Mouse (Mus musculus) mouse trophoblast stem cell (cell line): ENCODE measurements around the gene Inpp5e.

ENCODE experiments used
- in situ Hi-C, 2 experiments: fragments of 300-500 bp; cut with MseI, MboI; formaldehyde crosslinking; loops; 2 replicates in 1 of 2; 3 replicates in 1 of 2; pipeline ENCODE4 v1.15.1; 2025

Inpp5e gene

DNA sequence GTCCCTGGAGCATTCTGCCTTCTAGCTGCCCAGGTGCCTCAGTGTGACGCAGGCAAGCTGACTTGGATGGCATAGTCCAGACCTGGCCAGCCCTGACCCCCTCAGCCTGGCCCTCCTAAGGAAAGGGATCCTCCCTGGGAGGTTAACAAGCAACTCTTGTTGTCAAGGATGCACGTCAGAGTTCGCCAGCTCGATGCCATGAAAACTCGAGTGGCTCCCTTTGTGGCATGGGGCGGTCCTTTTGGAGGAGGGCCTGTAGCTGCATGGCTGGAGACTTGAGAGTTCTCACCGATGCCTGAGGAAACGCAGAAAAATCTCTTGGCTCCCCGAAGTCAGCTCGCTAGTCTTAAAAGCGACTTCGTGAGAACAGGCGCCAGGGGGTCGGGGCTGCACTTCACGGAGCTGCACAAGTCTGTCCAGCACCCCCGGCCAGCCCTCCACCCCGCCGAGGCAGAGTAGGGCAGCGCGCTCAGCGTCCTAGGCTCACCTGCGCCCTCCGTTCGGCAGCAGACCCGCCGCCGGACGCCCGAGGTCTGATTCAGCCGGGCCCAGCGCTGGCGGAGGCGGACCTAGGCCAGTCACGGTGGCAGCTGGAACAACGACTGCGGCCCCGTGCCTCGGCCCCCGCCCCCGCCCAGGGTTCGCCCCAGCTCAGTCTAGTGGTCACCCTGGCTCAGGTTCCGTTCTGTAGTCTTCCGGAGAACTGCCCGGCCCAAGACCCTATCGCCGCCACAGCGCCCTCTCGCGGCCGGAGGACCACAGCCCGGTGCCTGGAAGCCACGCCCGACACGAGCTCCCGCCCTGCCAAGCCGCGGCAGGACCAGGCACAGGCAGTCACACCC is at the start of gene Inpp5e:
Inpp5e (minus strand) TSS at position 689 of the 842 bp plus-strand sequence.
- in situ Hi-C loops, result no loop called here

DNA sequence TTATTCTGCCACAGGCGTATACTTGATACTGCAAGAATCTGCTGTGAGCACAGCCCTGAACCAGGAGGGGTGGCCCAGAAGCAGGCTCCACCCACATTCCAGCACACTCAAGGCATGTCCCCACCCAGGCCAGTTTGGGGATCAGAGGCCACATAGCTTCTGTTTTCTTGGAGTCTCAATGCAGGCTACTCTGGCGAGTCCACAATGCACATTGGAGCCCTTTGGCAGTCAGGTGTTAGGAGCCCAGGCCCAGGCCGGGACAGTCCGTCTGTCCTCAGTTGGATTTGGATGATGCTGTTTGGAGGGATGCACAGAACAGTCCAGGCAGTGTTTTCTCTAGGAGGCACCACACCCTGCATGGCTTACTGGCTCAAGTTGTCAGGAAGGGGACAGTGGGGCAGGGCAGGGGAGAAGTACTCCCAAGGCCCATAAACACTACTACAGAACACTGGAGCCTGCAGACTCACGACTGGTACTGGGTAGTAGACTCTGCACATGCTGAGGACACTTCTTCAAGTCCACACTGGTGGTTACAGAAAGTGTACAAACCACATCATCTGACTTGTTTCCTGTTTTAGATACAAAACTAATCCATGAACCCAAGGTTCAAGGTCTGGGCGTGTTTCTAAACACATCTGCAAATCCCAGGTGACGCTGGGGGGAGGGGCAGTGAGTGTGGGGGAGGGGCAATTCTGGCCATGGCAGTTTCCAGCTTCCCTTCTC is 49.6 kb upstream of the Inpp5e start:
- in situ Hi-C loops, result no loop called here

DNA sequence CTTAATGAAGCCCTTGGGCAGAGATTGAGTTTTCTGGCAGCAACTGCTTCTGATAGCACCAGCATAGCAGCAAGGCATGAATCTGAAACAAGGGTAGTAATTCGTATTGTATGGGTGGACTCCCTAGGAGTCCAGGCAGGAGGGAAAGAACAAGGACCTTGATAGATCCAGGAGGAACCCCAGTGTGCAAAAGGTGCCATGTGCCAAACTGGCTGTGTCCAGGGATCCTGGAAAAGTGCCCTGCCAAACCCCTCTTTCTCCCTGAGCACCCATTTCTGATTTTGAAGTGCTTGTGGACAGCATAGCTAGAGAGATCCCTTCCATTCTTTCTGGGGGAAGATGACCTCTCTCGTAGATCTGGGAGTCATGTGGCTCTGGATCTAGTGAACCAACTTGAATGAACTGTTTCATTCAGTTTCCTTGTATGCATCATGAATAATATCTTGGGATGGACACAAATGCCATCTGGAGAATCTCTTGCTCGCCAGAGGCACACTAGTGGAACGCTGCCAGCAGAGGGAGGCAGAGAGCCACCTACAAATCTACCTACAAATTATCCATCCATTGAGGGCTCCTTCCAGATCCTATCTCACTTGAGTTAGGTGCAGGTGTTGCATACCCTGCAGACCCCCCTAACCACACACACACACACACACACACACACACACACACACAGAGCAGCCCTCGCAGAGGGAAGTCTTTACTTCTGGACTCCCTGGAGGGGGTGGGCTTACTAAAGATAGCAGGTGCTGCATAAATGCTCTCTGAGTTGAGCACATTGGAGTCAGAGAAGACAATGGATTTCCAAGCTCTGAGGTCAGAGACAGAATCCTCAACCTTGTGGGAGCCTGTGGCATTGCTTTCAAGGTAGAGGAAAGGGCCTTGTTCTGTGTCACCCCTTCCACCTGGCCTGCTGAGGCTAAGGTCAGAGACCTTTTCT is 40.4 kb upstream of the Inpp5e start:
- in situ Hi-C loops, result loop anchor here (5.0 kb wide), 2 partner anchors 48 to 113 kb away; no protein-coding TSS in a partner anchor

DNA sequence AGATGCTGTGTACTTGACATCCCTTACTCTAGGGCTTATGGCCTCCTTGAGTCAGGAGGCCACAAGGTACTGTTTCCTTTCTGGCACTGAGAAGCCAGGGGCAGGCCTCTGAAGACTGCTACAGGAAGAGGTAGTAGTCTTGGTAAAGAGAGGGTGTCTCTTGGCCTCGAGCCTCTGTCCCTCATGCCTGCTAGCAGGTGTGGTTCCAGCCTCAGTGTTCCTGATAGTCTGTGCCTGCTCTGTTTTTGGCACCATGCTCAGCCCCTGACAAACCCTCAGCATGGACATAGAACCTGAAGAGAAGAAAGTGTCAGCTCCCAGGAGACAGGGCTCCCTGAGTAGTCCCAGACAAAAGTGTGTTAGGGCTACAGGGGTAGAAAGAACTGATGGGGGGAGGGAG is 38.4 kb upstream of the Inpp5e start:
- in situ Hi-C loops, result loop anchor here (5.0 kb wide), 1 partner anchor 115 kb away; no protein-coding TSS in a partner anchor

DNA sequence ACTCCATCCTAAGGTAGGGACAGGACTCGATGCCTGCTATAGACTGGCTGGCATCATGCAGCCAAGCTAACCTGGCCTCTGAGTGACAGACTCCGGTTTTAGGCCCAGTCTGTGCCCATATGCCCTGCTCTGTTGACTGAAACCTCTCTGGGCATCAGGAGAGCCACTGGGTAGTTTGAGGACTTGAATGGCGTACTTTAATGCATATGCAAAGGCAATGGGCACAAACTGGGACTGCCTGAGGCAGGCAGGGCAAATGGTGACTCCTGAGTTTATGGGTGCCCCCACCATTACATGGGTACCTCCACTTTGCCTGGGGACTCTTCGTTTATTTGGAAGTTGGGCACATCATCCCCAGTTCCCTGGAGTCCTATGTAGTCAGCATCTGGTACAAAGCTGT is 37.7 kb upstream of the Inpp5e start:
- in situ Hi-C loops, result loop anchor here (5.0 kb wide), 1 partner anchor 116 kb away; no protein-coding TSS in a partner anchor

DNA sequence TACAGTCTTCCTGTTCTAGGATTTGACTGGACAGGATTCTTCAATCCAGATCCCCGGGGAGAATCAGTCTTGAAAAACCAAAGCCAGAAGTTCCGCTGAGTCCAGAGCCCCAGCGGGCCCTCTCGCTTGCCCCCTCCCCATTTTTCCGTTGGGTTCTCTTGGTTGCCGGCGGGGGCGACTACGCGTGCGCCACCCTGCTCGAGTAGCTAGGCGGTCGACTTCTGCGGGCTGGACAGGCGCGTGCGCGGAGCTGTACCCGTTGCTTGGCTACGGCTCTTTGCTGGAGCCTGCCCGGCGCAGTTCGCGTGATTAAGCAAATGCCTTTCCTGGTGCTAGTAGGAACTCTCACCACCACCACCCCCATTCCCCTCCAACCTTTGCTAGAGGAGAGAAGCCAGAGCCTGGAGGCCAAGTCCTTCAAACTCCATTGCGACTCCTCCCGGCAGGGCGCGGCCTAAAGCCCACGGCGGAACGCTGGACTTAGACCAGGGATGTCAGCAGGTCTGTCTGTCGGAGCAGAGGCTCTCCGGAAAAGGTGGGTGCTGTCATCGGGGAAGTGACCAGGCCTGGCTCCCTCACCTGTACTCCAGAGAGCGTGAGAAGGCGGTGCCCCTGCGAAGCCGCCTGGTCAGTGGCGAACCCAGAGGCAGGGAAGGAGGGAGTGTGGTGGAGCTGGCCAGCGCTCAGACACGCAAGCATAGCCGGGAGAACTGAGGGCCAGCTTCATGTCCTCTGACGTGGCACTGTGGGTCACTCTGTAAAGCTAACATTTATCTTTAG is 36.9 kb upstream of the Inpp5e start:
- in situ Hi-C loops, result loop anchor here (5.0 kb wide), 1 partner anchor 116 kb away; no protein-coding TSS in a partner anchor

DNA sequence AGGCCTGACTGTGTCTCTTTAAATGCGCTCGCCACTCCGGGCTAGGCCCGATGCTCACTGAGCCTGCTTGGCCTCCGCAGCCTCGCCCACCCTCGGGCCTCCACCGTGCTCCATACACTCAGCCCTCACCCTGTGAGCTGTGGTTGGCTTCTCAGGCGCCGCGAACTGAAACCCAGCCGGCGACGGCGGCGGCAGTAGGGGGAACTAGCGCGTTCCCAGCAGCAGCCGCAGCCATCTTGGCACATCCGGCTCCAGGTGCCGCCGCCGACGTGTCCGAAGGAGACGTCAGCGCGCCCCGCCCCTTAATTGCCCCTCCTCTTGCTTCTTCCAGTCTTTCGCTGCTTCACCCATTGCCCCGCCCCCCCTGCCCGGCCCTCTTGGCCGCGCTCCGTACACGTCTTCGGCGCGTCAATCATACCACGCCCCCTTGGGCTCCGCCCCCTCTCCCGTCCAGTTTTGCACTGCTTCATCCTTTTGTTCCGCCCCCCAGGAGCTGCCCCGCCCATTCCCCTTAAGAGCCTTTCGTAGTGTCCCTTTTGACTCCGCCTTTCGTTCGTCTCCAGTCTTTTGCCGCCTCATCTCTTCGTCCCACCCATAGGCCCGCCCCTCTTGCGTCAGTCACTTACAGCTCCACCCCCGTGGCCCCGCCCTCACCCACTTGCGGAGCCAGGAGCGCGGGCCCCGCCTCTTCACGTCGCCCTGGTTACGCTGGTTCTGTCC is 36.1 kb upstream of the Inpp5e start, which contains the start of gene Sec16a:
Sec16a (minus strand) TSS at position 271 of the 720 bp plus-strand sequence.
- in situ Hi-C loops, result loop anchor here (5.0 kb wide), 1 partner anchor 117 kb away; no protein-coding TSS in a partner anchor

DNA sequence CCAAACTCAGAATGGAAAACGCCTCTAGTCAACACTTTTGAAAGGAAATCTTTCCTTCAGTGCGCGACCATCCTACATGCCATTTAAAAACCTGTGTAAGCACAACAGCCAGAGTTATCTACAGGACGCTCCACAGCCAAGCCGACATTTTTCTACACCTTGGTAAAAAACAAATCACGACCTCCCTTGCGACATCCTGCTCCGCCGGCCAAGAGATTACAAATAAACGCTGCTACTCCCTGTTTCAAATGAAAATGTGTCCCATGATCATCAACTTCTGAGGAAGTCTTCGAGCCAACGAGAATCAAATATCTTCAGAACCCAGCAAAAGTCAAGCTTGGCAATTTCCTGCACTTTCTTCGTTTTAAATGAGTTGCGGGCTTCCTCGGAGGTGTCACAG is 35.4 kb upstream of the Inpp5e start:
- in situ Hi-C loops, result no loop called here

DNA sequence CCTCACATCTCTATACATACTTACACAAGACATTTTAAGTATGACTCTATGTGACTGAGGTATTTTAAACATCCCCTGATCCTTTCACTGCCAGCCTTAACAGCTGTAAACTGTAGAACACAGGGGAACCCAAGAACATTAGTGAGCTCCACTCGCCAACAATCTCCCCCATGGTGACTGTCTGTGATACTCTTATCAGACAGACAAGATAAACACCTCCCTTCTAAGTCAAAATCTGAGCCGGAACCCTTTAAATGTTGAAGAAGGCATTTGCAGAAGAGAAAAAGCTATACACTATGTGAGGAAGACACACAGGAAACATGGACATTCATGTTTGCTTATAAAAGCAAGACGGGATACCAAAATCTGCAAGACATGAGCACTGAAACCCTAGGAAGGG is 34.9 kb upstream of the Inpp5e start:
- in situ Hi-C loops, result no loop called here

DNA sequence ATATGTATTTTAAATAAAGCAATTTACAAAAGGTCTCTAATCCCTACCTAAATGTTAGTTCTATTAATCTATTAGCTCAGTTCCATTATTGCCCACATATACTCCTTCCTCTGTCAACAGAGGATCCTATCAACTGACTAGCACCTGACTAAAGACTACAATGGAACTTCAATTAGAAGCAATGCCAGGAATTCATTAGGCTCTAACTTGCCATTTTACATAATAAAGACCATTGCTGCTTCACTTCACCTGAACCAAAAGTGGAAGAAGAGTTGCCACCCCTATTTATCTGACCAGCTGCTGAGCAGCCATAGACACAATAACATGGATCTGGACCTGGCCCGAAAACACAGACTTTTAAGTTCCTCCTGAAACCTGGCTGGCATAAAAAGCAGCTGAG is 33.8 kb upstream of the Inpp5e start:
- in situ Hi-C loops, result no loop called here

DNA sequence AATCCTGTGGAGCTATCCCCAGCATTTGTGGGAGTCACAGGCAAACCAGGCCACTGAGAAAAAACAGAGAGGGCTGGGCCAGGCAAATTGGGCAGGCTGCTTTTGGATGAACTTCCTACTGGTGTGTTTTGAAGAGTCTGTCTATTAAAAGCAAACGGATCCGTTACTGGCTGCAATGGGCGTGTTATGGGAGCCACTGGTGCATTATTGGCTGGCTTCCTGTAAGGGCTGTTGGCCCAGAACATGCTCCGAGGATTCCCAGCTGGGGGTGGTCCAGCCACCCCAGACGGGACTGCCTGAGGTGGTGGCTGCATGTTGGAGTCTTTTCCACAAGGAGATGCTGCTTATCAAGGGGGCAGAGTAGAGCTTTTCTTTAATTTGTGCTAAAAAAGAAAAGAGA is 32.7 kb upstream of the Inpp5e start:
- in situ Hi-C loops, result no loop called here

DNA sequence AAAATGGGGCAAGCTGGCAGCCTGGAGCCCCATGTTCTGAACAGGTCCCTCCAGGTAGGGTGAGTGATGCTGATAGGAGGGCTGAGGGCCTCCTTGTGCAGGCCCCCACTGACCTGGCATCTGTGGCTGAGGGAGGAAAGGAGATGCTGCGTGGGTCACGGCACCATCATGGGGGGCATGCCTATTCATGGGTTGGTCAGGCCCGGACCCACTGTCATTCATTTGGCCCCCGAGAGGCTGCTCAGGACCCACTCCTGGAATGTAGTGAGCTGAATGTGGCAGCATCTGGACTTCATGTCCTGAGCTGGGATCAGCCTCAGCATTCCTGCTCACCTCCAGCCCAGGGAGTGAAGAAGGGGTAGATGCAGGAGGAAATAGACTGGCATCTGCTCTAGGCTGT is 32.3 kb upstream of the Inpp5e start:
- in situ Hi-C loops, result no loop called here

DNA sequence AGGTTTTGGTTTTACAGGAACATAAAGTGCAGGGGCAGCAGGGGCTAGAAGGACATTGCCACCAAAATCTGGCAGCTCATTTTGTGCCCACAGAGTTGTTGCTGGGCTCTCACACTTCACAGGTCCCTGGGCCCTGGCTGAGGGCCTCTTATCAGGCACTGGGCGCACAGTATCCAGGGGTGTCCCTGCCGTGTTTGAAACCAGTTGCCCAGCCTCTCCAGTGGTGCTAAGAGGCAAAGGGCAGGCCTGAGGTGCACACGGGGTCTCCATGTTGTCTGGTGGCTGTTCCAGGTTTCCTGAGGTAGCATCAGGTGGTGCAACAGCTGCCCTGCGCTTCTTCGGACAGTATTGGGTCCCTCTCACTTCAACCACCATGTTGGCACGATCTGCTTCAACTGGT is 30.7 kb upstream of the Inpp5e start:
- in situ Hi-C loops, result no loop called here

DNA sequence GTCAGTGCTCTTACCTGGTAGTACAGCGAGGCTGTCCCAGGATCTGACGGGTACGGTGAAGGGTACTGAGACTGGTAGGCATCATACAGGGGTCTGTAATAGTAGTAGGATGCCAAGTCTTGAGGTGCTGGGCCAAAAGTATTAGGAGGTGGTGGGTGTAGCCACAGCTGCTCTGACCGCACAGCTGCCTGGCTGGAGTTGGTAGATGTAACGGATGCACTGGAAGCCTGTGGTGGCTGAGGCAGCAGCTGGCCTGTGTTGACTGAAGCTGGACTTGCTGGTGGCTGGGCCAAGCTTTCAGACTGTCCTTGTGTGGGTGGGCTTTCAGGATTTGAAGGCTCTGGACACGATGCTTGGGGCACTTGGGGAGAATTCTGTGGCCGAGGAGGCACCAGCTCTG is 29.4 kb upstream of the Inpp5e start:
- in situ Hi-C loops, result no loop called here

DNA sequence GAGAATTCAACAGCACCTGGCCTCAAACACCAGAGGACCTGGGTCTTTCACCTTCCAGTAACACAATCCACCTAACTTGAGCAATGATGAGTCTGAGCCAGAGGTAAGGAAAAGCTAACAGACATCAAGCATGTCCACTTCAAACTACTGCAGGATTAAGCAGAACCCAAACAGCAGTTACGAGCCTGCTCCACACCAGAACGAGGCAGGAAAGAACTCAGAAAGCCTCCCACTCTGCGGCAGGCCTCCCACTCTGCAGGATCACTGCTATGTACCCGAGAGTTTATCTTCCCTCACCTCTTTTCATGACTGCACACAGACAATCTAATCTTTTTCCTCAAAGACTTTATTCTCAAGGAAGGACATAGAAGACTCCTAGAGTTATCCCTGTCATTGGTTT is 28.2 kb upstream of the Inpp5e start:
- in situ Hi-C loops, result no loop called here

DNA sequence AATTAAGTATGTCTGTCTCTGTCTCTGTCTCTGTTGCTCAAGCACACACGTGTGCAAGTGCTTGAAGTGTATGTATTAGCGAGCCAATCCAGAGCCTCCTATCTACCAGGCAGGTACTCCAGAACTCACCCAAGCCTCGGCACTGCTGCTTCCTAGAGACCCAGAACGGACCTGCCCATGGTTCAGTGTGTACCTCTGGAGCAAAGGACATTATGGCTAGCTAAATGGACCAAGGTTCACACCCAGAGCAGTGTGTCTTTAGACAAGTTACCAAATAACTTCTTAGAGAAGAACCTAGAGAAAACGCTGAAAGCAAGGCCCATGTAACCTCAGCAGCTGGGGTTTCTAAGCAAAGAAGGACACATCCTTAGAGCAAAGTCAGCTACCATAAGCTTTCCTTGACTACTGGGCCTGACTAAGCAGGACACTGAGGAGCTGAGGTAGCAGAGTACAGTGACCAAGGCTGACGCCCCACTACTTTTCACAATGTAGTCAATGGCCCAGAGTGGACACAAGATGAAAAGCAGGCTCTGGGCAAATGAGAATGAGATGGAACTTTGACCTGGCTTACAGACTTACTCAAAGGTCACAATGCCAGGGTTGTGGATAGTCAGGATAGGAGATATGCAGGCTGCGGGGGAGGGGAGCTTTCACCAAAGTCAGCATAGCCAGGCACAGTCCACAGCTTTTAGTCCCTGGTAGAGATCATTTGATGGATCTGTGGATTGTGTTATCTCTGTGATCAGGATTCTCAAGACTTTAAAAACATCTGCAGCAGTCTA is 26.0 kb upstream of the Inpp5e start:
- in situ Hi-C loops, result no loop called here

DNA sequence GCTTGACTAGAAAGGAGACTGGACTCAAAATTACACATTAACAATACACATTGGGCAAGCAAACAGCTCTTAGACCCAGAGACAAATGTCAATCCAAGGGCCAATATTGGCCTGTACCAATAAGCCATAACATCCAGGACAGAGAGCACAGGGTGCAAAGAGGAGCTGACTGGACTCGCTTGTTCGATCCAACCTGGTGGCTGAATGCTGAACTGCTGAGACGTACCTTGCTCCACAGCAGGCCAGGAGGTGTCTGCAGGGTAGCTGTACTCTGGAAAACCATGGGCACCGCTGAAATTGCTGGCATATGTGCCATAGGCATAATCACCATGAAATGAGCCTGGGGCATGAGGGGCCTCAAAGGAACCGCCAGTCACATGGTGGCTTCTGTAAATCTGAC is 20.8 kb upstream of the Inpp5e start:
- in situ Hi-C loops, result no loop called here

DNA sequence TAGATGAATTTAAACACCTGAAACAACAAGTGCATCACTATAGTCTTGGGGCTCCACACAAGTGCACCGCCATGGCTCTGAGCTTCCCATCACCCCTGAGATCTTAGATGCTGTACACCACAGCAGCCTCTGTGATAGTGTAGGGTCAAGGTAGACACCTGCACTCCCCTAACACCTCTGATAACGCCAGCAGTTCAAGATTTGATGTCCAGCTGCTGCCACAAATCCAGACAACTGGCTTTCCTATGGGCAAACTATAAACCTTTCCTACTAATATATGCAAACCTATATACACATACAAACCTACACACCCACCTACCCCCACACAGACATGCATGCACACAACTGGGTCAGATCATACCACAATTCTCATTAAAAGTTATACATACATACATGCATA is 15.5 kb upstream of the Inpp5e start:
- in situ Hi-C loops, result no loop called here

DNA sequence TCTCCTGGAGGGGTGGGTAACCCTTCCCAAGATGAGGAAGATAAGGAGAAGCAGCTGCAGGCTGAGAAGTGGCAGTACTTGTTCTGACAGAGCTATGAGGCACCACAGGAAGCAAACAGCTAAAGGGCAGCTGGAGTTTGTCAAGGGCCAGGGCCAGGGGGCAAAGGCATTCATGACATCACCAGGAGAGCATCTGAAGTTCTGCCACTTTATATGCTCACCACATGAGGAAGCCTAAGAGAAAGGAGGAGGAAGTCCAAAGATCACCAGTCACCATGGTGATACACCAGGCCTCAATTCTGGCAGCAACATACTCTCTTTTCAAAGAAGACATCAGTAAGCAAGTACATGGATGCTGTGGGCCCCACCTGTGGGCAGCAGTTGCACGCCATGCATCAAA is 14.1 kb upstream of the Inpp5e start:
- in situ Hi-C loops, result no loop called here
